Mouse (Mus musculus) inflammation-experienced regulatory T-cells (primary cell): ENCODE results near the gene Os9. TPM values are rescaled to one million over a fixed set of nuclear protein-coding genes. Genes with fewer than 3 reads are reported as not detected.

Experiments used
- polyA plus RNA-seq, 2 experiments: library from polyadenylated mRNA; unstranded; fragments of 100-300 nt; shearing (Covaris generic); gene quantifications; one replicate each; pipeline ENCODE4 v1.2.1; 2017

Gene Os9
- 100 to 1,000 TPM; 153 to 204 TPM for polyA plus RNA-seq

GRCm38 (mm10) chr10:127121066-127121477, at the start of gene Os9:
TSS of gene Os9 (minus strand) at chr10:127121131.

GRCm38 (mm10) chr10:127164631-127165353, 43.9 kb upstream of the Os9 start, which contains the start of gene B4galnt1:
TSS of gene B4galnt1 (plus strand) at chr10:127165225.

GRCm38 (mm10) chr10:127075080-127075479, 45.9 kb downstream of the Os9 start, which contains the start of gene Agap2:
TSS of gene Agap2 (plus strand) at chr10:127075284.

GRCm38 (mm10) chr10:127070190-127071121, 50.5 kb downstream of the Os9 start, which contains the start of gene Tspan31:
TSS of gene Tspan31 (minus strand) at chr10:127070264.

GRCm38 (mm10) chr10:127063239-127063872, 57.6 kb downstream of the Os9 start, which contains the start of gene Cdk4:
TSS of gene Cdk4 (plus strand) at chr10:127063534.

GRCm38 (mm10) chr10:127059968-127060916, 60.7 kb downstream of the Os9 start, which contains the start of gene March9:
TSS of gene March9 (minus strand) at chr10:127060184.

GRCm38 (mm10) chr10:127047954-127048353, 73.0 kb downstream of the Os9 start, which contains the start of gene Cyp27b1:
TSS of gene Cyp27b1 (plus strand) at chr10:127048250.

Other genes starting within 250 kb of the Os9 start
- 10 to 100 TPM; 18.6 to 22.9 TPM for gene Atp23, start 219.8 kb downstream of the Os9 start, polyA plus RNA-seq
- 10 to 100 TPM; 35.7 to 38.3 TPM for gene Ctdsp2, start 142.4 kb downstream of the Os9 start, polyA plus RNA-seq
- gene Avil, start 120.4 kb downstream of the Os9 start, polyA plus RNA-seq = 1 to 10 TPM in 1 of 2 experiments, under 1 TPM in 1; 0.22 to 1.5 TPM
- 10 to 100 TPM; 44.1 to 51.1 TPM for gene Tsfm, start 90.3 kb downstream of the Os9 start, polyA plus RNA-seq
- 10 to 100 TPM; 21.4 to 21.8 TPM for gene Mettl1, start 79.7 kb downstream of the Os9 start, polyA plus RNA-seq
- 1 to 10 TPM in 1 of 2 experiments, under 1 TPM in 1; 0.41 to 1.0 TPM for gene Eef1akmt3, start 79.6 kb downstream of the Os9 start, polyA plus RNA-seq
- 1 to 10 TPM in 1 of 2 experiments, under 1 TPM in 1; 0.28 to 1.5 TPM for gene Cyp27b1, start 72.9 kb downstream of the Os9 start, polyA plus RNA-seq
- 1 to 10 TPM; 1.5 to 2.8 TPM for gene March9, start 60.9 kb downstream of the Os9 start, polyA plus RNA-seq
- 100 to 1,000 TPM; 253 to 259 TPM for gene Cdk4, start 57.6 kb downstream of the Os9 start, polyA plus RNA-seq
- gene Tspan31, start 50.9 kb downstream of the Os9 start, polyA plus RNA-seq = 10 to 100 TPM; 86.6 to 89.1 TPM
- gene Agap2, start 45.8 kb downstream of the Os9 start, polyA plus RNA-seq = 10 to 100 TPM; 24.5 to 27.9 TPM
- 100 to 1,000 TPM; 549 to 751 TPM for gene B4galnt1, start 44.1 kb upstream of the Os9 start, polyA plus RNA-seq
- gene Slc26a10, start 59.5 kb upstream of the Os9 start, polyA plus RNA-seq = 1 to 10 TPM; 5.6 to 9.2 TPM
- 1 to 10 TPM in 1 of 2 experiments, under 1 TPM in 1; 0.33 to 3.3 TPM for gene Arhgef25, start 69.0 kb upstream of the Os9 start, polyA plus RNA-seq
- 100 to 1,000 TPM in 1 of 2 experiments, 10 to 100 TPM in 1; 78.0 to 135 TPM for gene Dtx3, start 74.6 kb upstream of the Os9 start, polyA plus RNA-seq
- gene Pip4k2c, start 90.5 kb upstream of the Os9 start, polyA plus RNA-seq = 10 to 100 TPM; 31.5 to 32.3 TPM
- 1 to 10 TPM in 1 of 2 experiments, under 1 TPM in 1; 0.78 to 1.0 TPM for gene Kif5a, start 142.2 kb upstream of the Os9 start, polyA plus RNA-seq
- 100 to 1,000 TPM in 1 of 2 experiments, 10 to 100 TPM in 1; 76.7 to 121 TPM for gene Dctn2, start 145.2 kb upstream of the Os9 start, polyA plus RNA-seq
- 10 to 100 TPM in 1 of 2 experiments, 1 to 10 TPM in 1; 8.3 to 10.7 TPM for gene Mbd6, start 167.9 kb upstream of the Os9 start, polyA plus RNA-seq
- 10 to 100 TPM; 68.9 to 74.7 TPM for gene Mars, start 190.7 kb upstream of the Os9 start, polyA plus RNA-seq
- 100 to 1,000 TPM; 319 to 327 TPM for gene Arhgap9, start 200.8 kb upstream of the Os9 start, polyA plus RNA-seq
- under 1 TPM; 0.80 to 0.81 TPM for gene Gli1, start 220.8 kb upstream of the Os9 start, polyA plus RNA-seq
- not detected for gene Inhbe, start 233.3 kb upstream of the Os9 start, polyA plus RNA-seq
- gene Inhbc, start 249.3 kb upstream of the Os9 start, polyA plus RNA-seq = not detected